Mouse (Mus musculus) lung, adult 2 months (tissue): Measurements from ENCODE around the gene Osgin1.

Experiments used
- CTCF ChIP-seq: fragments of 200-500 bp; IDR thresholded peaks from 2 replicates; pipeline ENCODE4 v1.5.1; 2011; ENCODE audit warnings: mild to moderate bottlenecking, low read length, control low read depth; ENCODE audit not compliant: insufficient read depth
- POLR2A ChIP-seq: fragments of 200-500 bp; IDR thresholded peaks from 2 replicates; pipeline ENCODE4 v1.6.1; 2011; ENCODE audit warnings: low read depth, mild to moderate bottlenecking, control low read depth, low read length, borderline replicate concordance; ENCODE audit errors: extremely low read depth

GRCm38 (mm10) chr8:119433582-119434174 lies at the start of gene Osgin1:
- TF ChIP-seq POLR2A (no peak), CTCF (no peak)
